Mouse (Mus musculus): ENCODE results near the gene Gm40460. TPM values are rescaled to one million over a fixed set of nuclear protein-coding genes. Genes with fewer than 3 reads are reported as not detected.
"Not testable (repeated sequence)": the region's sequence is repeated elsewhere in the genome, so short reads cannot be mapped to it uniquely, and the experiment has no call there.

Gene Gm40460
- polyA plus RNA-seq (2016; fragmentation: Nextera tagmentation; extraction: Ambion mirVana), result not detected in 2 replicates

- no peak within 1 kb of the TSS for H3K9ac ChIP-seq
- WGBS, result 52% methylated on average over 2 of the region's 2 CpGs
These were observed at the start of gene Gm40460 for GRCm38 (mm10) chr7:142240978-142241377. TSS of gene Gm40460 (minus strand) at chr7:142241078.

GRCm38 (mm10) chr7:142285910-142286612, 45.2 kb upstream of the Gm40460 start:
- H3K27ac ChIP-seq; H3K4me3 ChIP-seq; H3K4me1 ChIP-seq; H3K9me3 ChIP-seq (replicated peaks); ATAC-seq (ENCODE audit: low FRiP score); H3K4me2 ChIP-seq (replicated peaks); H3K9ac ChIP-seq; H3K36me3 ChIP-seq: not testable (repeated sequence)
- peaks cover 19% of the 10 kb centered on the region for H3K27me3 ChIP-seq
- 79% methylated on average over 9 of the region's 9 CpGs for WGBS

More at GRCm38 (mm10) chr7:142240978-142241377, at the start of gene Gm40460:
- Histone ChIP-seq H3K27ac (no peak within 1 kb of the TSS), H3K4me2 (replicated peaks) (no peak within 1 kb of the TSS), H3K36me3 (no peaks in the 10 kb centered on the region), H3K9me3 (replicated peaks) (0 out of 2 replicates have a peak, but pooled peaks cover 2% of the 10 kb centered on the region), H3K4me3 (no peak within 1 kb of the TSS), H3K27me3 (no peaks in the 10 kb centered on the region), H3K4me1 (no peaks in the 10 kb centered on the region)
- ATAC-seq (ENCODE audit: low FRiP score), result no peak

- Histone ChIP-seq H3K27ac (peak overlapping the region; percentile 7; the same call in 1 of the 2 replicates), H3K4me3 (peak overlapping the region; percentile 52), H3K4me2 (replicated peaks) (peak overlapping the region; percentile 83), H3K9ac (0 out of 2 replicates have a peak overlapping the region, but pooled peaks have one; percentile 9), H3K27me3 (peaks cover 19% of the 10 kb centered on the region), H3K4me1 (peaks cover 9% of the 10 kb centered on the region; the same call in 1 of the 2 replicates), H3K36me3 (no peaks in the 10 kb centered on the region), H3K9me3 (replicated peaks) (no peaks in the 10 kb centered on the region)
- peak; percentile 86 for ATAC-seq (ENCODE audit: low FRiP score)
- WGBS, result 24% methylated on average over 23 of the region's 23 CpGs
These were observed 44.4 kb upstream of the Gm40460 start for GRCm38 (mm10) chr7:142285130-142285835.

- peak overlapping the region; percentile 70 for H3K27ac ChIP-seq
- ATAC-seq (ENCODE audit: low FRiP score), result peak; percentile 85
- peaks cover 19% of the 10 kb centered on the region for H3K27me3 ChIP-seq
- peaks cover 9% of the 10 kb centered on the region; the same call in 1 of the 2 replicates for H3K4me1 ChIP-seq
- H3K4me2 ChIP-seq (replicated peaks), result peak overlapping the region; percentile 83
- no peaks in the 10 kb centered on the region for H3K36me3 ChIP-seq
- under 1% methylated on average over 19 of the region's 19 CpGs for WGBS
- H3K9me3 ChIP-seq (replicated peaks), result no peaks in the 10 kb centered on the region
- H3K4me3 ChIP-seq, result peak overlapping the region; percentile 52
- H3K9ac ChIP-seq, result peak overlapping the region; percentile 65
These were observed 43.8 kb upstream of the Gm40460 start for GRCm38 (mm10) chr7:142284615-142285080.

GRCm38 (mm10) chr7:142284023-142284591, 43.2 kb upstream of the Gm40460 start:
- Histone ChIP-seq H3K27ac (peak overlapping the region; percentile 70), H3K9ac (peak overlapping the region; percentile 65), H3K36me3 (no peaks in the 10 kb centered on the region), H3K4me1 (peaks cover 9% of the 10 kb centered on the region; the same call in 1 of the 2 replicates), H3K4me2 (replicated peaks) (peak overlapping the region; percentile 83), H3K27me3 (peaks cover 19% of the 10 kb centered on the region), H3K4me3 (peak overlapping the region; percentile 52), H3K9me3 (replicated peaks) (no peaks in the 10 kb centered on the region)
- under 1% methylated on average over 38 of the region's 38 CpGs for WGBS
- peak; percentile 52 for ATAC-seq (ENCODE audit: low FRiP score)

GRCm38 (mm10) chr7:142282847-142283246, 42.0 kb upstream of the Gm40460 start:
- not testable (repeated sequence) for H3K9ac ChIP-seq; ATAC-seq (ENCODE audit: low FRiP score); H3K36me3 ChIP-seq; H3K4me3 ChIP-seq; H3K27ac ChIP-seq; H3K9me3 ChIP-seq (replicated peaks); H3K4me1 ChIP-seq
- Histone ChIP-seq H3K27me3 (peaks cover 19% of the 10 kb centered on the region), H3K4me2 (replicated peaks) (peak overlapping the region; percentile 83; the same call in 1 of the 2 replicates)
- 20% methylated on average over 2 of the region's 2 CpGs for WGBS

- 79% methylated on average over 1 of the region's 1 CpGs for WGBS
- H3K4me1 ChIP-seq; H3K27ac ChIP-seq; H3K4me2 ChIP-seq (replicated peaks); H3K36me3 ChIP-seq; ATAC-seq (ENCODE audit: low FRiP score); H3K4me3 ChIP-seq; H3K9me3 ChIP-seq (replicated peaks); H3K9ac ChIP-seq: not testable (repeated sequence)
- H3K27me3 ChIP-seq, result peaks cover 19% of the 10 kb centered on the region
These were observed 38.4 kb upstream of the Gm40460 start for GRCm38 (mm10) chr7:142279291-142279690.

GRCm38 (mm10) chr7:142278183-142278582, 37.3 kb upstream of the Gm40460 start:
- H3K36me3 ChIP-seq; H3K4me3 ChIP-seq; H3K27ac ChIP-seq; ATAC-seq (ENCODE audit: low FRiP score); H3K4me2 ChIP-seq (replicated peaks); H3K9ac ChIP-seq; H3K9me3 ChIP-seq (replicated peaks); H3K4me1 ChIP-seq: not testable (repeated sequence)
- peaks cover 14% of the 10 kb centered on the region for H3K27me3 ChIP-seq
- WGBS, result 0% methylated on average over 3 of the region's 3 CpGs

- not testable (repeated sequence) for H3K27me3 ChIP-seq; H3K4me1 ChIP-seq; H3K4me3 ChIP-seq; ATAC-seq (ENCODE audit: low FRiP score); H3K9me3 ChIP-seq (replicated peaks); H3K27ac ChIP-seq; H3K36me3 ChIP-seq; H3K4me2 ChIP-seq (replicated peaks); H3K9ac ChIP-seq
These were observed 33.4 kb upstream of the Gm40460 start, which contains the start of gene Gm4559 for GRCm38 (mm10) chr7:142274263-142274662. TSS of gene Gm4559 (minus strand) at chr7:142274363.

- not testable (repeated sequence) for H3K4me3 ChIP-seq; H3K4me1 ChIP-seq; H3K36me3 ChIP-seq; H3K9me3 ChIP-seq (replicated peaks); H3K27ac ChIP-seq; H3K27me3 ChIP-seq; H3K9ac ChIP-seq; H3K4me2 ChIP-seq (replicated peaks); ATAC-seq (ENCODE audit: low FRiP score)
- WGBS, result 57% methylated on average over 1 of the region's 1 CpGs
These were observed 17.4 kb upstream of the Gm40460 start, which contains the start of gene Gm2431 for GRCm38 (mm10) chr7:142258254-142258653. TSS of gene Gm2431 (minus strand) at chr7:142258354.

GRCm38 (mm10) chr7:142255517-142255916, 14.6 kb upstream of the Gm40460 start:
- no peaks in the 10 kb centered on the region for H3K4me1 ChIP-seq
- ATAC-seq (ENCODE audit: low FRiP score), result no peak

GRCm38 (mm10) chr7:142249824-142250223, 8.9 kb upstream of the Gm40460 start:
- no peaks in the 10 kb centered on the region for H3K36me3 ChIP-seq
- H3K27ac ChIP-seq, result no peak overlapping the region
- no peaks in the 10 kb centered on the region; the same call in 1 of the 2 replicates for H3K27me3 ChIP-seq
- ATAC-seq (ENCODE audit: low FRiP score), result no peak
- H3K4me3 ChIP-seq, result no peak overlapping the region
- H3K9ac ChIP-seq, result no peak overlapping the region
- H3K9me3 ChIP-seq (replicated peaks), result no peaks in the 10 kb centered on the region
- WGBS, result 0% methylated on average over 1 of the region's 1 CpGs
- H3K4me2 ChIP-seq (replicated peaks), result no peak overlapping the region
- no peaks in the 10 kb centered on the region for H3K4me1 ChIP-seq

More at GRCm38 (mm10) chr7:142255517-142255916, 14.6 kb upstream of the Gm40460 start:
- 0% methylated on average over 2 of the region's 2 CpGs for WGBS
- H3K27me3 ChIP-seq, result no peaks in the 10 kb centered on the region
- H3K36me3 ChIP-seq, result no peaks in the 10 kb centered on the region
- H3K27ac ChIP-seq, result no peak overlapping the region
- H3K4me2 ChIP-seq (replicated peaks), result no peak overlapping the region
- H3K9ac ChIP-seq, result no peak overlapping the region
- no peak overlapping the region for H3K4me3 ChIP-seq
- no peaks in the 10 kb centered on the region for H3K9me3 ChIP-seq (replicated peaks)
